Mouse (Mus musculus) kidney, postnatal 0 days (tissue): Measurements from ENCODE around the gene Kat2b. TPM values are rescaled to one million over a fixed set of nuclear protein-coding genes. Genes with fewer than 3 reads are reported as not detected.

Source experiments
- ATAC-seq: fragments of 200-750 bp; cut with Nextera tagmentation; replicated peaks from 2 replicates; pipeline ENCODE4 v1.8.0; 2017; ENCODE audit warnings: low read depth, moderate number of reproducible peaks, moderate TSS enrichment, moderate library complexity; ENCODE audit not compliant: low FRiP score
- DNase-seq: peaks from one replicate; pipeline ENCODE4 v3.0.0-alpha.2; 2016; ENCODE audit warnings: low spot score
- H3K27ac ChIP-seq: fragments of 300-500 bp; sonication (generic); 2 replicates; pipeline ENCODE4 v1.5.1; 2014; ENCODE audit warnings: mild to moderate bottlenecking
- H3K27me3 ChIP-seq: fragments of 300-500 bp; sonication (generic); 2 replicates; pipeline ENCODE4 v1.6.1; 2014; ENCODE audit warnings: low read length, mixed read lengths; ENCODE audit not compliant: insufficient read depth
- H3K36me3 ChIP-seq: fragments of 300-500 bp; sonication (generic); 2 replicates; pipeline ENCODE4 v1.6.1; 2014; ENCODE audit warnings: low read length, mixed read lengths; ENCODE audit not compliant: insufficient read depth
- H3K4me1 ChIP-seq: fragments of 300-500 bp; sonication (generic); replicated peaks from 2 replicates; pipeline ENCODE4 v1.6.1; 2014; ENCODE audit warnings: antibody characterized with exemption, low read length, mixed read lengths; ENCODE audit not compliant: insufficient read depth
- H3K4me2 ChIP-seq: fragments of 300-500 bp; sonication (generic); 2 replicates; pipeline ENCODE4 v1.6.1; 2014; ENCODE audit warnings: mild to moderate bottlenecking, low read length, moderate library complexity, mixed read lengths
- H3K4me3 ChIP-seq: fragments of 300-500 bp; sonication (generic); replicated peaks from 2 replicates; pipeline ENCODE4 v1.5.1; 2014; ENCODE audit warnings: low read depth, low read length
- H3K9ac ChIP-seq: fragments of 300-500 bp; sonication (generic); 2 replicates; pipeline ENCODE4 v1.6.1; 2014; ENCODE audit warnings: low read depth, low read length
- H3K9me3 ChIP-seq: fragments of 300-500 bp; sonication (generic); replicated peaks from 2 replicates; pipeline ENCODE4 v1.6.1; 2016; ENCODE audit warnings: low read length, inconsistent platforms, mixed read lengths
- CTCF ChIP-seq: IDR thresholded peaks from 2 replicates; pipeline ENCODE4 v1.5.1; 2016; ENCODE audit warnings: antibody characterized with exemption, low read depth, mild to moderate bottlenecking, moderate library complexity
- WGBS: fragments of 180-500 bp; shearing (Covaris S2); extraction: QIAGEN DNeasy Blood & Tissue Kit; methylation state at CpG from one replicate; pipeline ENCODE4 v1.1.7; 2014; 5-methylcytosine and 5-hydroxymethylcytosine counted together
- polyA plus RNA-seq: library from polyadenylated mRNA; unstranded; fragments of >200 nt; fragmentation: Nextera tagmentation; extraction: Ambion mirVana; gene quantifications from 2 replicates; pipeline ENCODE4 v1.2.1, GENCODE M21; 2015

Gene Kat2b
- polyA plus RNA-seq, 1 experiment from 2014 or later, result 4.7 TPM

GRCm38 (mm10) chr17:53542536-53542935 lies 24.1 kb upstream of the Kat2b start:
- no peaks in the 10 kb centered on the region for H3K27me3 ChIP-seq
- no peak for TF ChIP-seq CTCF
- no peaks in the 10 kb centered on the region for H3K36me3 ChIP-seq
- no peak overlapping the region for H3K4me2 ChIP-seq
- 94% methylated on average over 4 of the region's 4 CpGs for WGBS
- DNase-seq (no peak), ATAC-seq (no peak)
- H3K4me3 ChIP-seq, result no peak overlapping the region
- no peaks in the 10 kb centered on the region for H3K4me1 ChIP-seq
- no peak overlapping the region for H3K27ac ChIP-seq
- H3K9ac ChIP-seq, result no peak overlapping the region
- no peaks in the 10 kb centered on the region for H3K9me3 ChIP-seq

- H3K4me3 ChIP-seq, result no peak overlapping the region
- no peak overlapping the region for H3K27ac ChIP-seq
- 64% methylated on average over 9 of the region's 9 CpGs for WGBS
- DNase-seq (peak; percentile 22), ATAC-seq (no peak)
- H3K27me3 ChIP-seq, result no peaks in the 10 kb centered on the region
- no peak for TF ChIP-seq CTCF
- no peaks in the 10 kb centered on the region for H3K4me1 ChIP-seq
- H3K9ac ChIP-seq, result no peak overlapping the region
- H3K4me2 ChIP-seq, result no peak overlapping the region
- H3K36me3 ChIP-seq, result no peaks in the 10 kb centered on the region
- no peaks in the 10 kb centered on the region for H3K9me3 ChIP-seq
These were observed 22.9 kb upstream of the Kat2b start for GRCm38 (mm10) chr17:53543591-53544324.

GRCm38 (mm10) chr17:53551306-53552299 lies 15.1 kb upstream of the Kat2b start:
- Histone ChIP-seq H3K27me3 (no peaks in the 10 kb centered on the region), H3K9me3 (no peaks in the 10 kb centered on the region), H3K36me3 (no peaks in the 10 kb centered on the region), H3K4me2 (no peak overlapping the region), H3K9ac (no peak overlapping the region), H3K27ac (no peak overlapping the region), H3K4me1 (no peaks in the 10 kb centered on the region), H3K4me3 (no peak overlapping the region)
- ATAC-seq (no peak), DNase-seq (no peak)
- 76% methylated on average over 8 of the region's 8 CpGs for WGBS
- TF ChIP-seq CTCF, result no peak

GRCm38 (mm10) chr17:53554088-53554487 lies 12.6 kb upstream of the Kat2b start:
- Histone ChIP-seq H3K36me3 (no peaks in the 10 kb centered on the region), H3K4me1 (no peaks in the 10 kb centered on the region), H3K27ac (no peak overlapping the region), H3K9me3 (no peaks in the 10 kb centered on the region), H3K4me3 (no peak overlapping the region), H3K27me3 (no peaks in the 10 kb centered on the region), H3K9ac (no peak overlapping the region), H3K4me2 (no peak overlapping the region)
- DNase-seq (no peak), ATAC-seq (no peak)
- peak; percentile 40; the same call in 1 of the 2 replicates for TF ChIP-seq CTCF
- WGBS, result 68% methylated on average over 4 of the region's 4 CpGs

- no peak overlapping the region for H3K4me2 ChIP-seq
- H3K27me3 ChIP-seq, result no peaks in the 10 kb centered on the region
- no peak for ATAC-seq
- H3K4me1 ChIP-seq, result no peaks in the 10 kb centered on the region
- no peak overlapping the region for H3K4me3 ChIP-seq
- H3K36me3 ChIP-seq, result no peaks in the 10 kb centered on the region
- no peak for TF ChIP-seq CTCF
- no peaks in the 10 kb centered on the region for H3K9me3 ChIP-seq
- DNase-seq, result no peak
- no peak overlapping the region for H3K9ac ChIP-seq
- no peak overlapping the region for H3K27ac ChIP-seq
- WGBS, result 76% methylated on average over 3 of the region's 3 CpGs
These were observed 11.8 kb upstream of the Kat2b start for GRCm38 (mm10) chr17:53554813-53555212.

GRCm38 (mm10) chr17:53557443-53557842 lies 9.2 kb upstream of the Kat2b start:
- no peak for DNase-seq
- H3K36me3 ChIP-seq, result no peaks in the 10 kb centered on the region
- H3K4me2 ChIP-seq, result no peak overlapping the region
- TF ChIP-seq CTCF, result no peak
- no peaks in the 10 kb centered on the region for H3K27me3 ChIP-seq
- ATAC-seq, result no peak
- no peaks in the 10 kb centered on the region for H3K9me3 ChIP-seq
- no peak overlapping the region for H3K4me3 ChIP-seq
- no peak overlapping the region for H3K27ac ChIP-seq
- 70% methylated on average over 3 of the region's 3 CpGs for WGBS
- H3K4me1 ChIP-seq, result no peaks in the 10 kb centered on the region
- no peak overlapping the region for H3K9ac ChIP-seq
